Mouse (Mus musculus) thymus, postnatal 36 days (tissue): ENCODE data around the gene AA986860.

Experiments
- DNase-seq, 2 experiments: peaks; one replicate each; pipeline ENCODE4 v3.0.0; 2022; ENCODE audit warnings: mixed read lengths in 2 of 2

Gene AA986860

DNA sequence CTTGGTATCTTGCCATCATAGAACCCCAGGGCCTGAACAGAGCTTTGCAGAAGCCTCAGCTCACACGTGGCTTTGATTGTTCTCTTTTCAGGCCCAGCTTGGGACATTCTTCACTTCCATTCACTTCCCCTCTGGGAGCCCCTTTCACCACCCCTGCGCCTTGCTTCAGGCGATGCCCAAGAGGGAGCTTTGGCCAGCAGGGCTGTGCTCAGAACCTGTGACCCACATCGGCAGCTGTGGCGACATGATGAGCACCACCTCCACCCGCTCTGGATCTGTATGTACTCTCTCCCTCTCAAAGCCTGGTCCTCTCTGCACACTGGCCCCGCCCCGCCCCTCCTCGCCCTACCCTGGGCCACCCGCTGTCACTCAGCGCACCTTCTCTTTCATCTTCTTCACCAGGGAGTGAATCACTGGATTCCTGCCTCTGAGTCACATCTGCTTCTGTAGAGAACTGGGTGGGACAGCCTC is 5.7 kb downstream of the AA986860 start:
- no peak for DNase-seq

DNA sequence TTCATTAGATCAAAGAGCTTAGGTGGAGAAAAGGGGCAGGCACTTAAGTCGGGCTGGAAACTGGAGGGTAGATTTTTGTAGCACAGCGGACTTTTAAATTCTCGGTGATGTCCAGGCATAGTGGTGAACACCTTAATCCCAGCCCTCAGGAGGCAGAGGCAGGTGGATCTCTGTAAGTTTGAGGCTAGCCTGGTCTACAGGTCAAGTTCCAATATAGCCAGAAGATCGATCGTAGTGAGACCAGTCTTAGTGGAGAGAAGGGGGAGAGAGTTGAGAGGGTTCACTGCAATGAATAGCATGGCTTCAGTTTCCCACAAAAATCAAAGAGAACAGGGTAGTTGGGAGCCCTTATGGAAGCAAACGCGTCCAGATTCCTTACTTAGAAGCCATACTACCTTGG is 6.1 kb downstream of the AA986860 start:
- DNase-seq: no peak

DNA sequence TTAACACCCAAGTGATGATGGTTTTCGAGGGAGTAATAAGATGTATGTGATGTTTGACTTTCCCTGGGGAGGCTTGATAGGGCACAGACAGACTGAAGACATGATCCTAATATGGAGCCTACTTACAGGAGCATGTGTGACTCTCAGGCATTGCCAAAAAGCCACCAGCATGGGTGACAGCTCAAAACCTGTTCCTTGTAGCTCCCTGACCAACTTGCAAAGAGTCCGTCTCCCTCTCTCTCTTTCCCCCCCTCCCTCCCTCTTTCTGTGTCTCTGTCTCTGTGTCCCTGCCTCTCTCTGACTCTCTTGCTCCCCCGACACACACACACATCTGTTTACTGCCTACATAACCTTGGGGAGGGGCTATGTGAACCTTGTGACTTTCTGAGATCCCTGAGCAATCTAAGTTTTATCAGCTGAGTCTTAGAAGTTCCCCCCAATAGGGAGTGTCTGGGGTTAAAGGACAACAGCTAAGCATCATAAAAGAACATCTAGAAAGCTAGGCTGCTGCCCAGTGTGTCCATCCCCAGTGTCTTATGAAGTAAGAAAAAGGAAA is 6.9 kb downstream of the AA986860 start:
- DNase-seq: no peak

DNA sequence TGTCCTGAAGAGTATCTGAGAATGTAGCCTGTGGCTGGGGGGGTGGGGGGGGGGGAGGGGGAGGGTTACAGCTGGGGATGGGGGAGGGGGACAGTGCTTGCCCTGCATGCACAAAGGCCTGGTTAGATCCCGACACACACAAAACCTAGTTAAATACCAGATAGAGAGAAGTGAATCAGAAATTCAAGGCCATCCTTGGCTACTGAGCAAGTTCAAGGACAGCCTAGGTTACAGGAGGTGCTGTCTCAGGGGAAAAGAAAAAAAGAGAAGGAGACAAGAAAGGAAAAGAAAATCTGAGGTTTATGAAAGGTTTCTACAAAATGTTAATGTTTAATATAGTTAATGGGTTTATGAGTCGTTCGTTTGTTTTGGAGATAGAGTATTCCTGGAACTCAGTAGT is 7.9 kb downstream of the AA986860 start:
- DNase-seq: no peak

DNA sequence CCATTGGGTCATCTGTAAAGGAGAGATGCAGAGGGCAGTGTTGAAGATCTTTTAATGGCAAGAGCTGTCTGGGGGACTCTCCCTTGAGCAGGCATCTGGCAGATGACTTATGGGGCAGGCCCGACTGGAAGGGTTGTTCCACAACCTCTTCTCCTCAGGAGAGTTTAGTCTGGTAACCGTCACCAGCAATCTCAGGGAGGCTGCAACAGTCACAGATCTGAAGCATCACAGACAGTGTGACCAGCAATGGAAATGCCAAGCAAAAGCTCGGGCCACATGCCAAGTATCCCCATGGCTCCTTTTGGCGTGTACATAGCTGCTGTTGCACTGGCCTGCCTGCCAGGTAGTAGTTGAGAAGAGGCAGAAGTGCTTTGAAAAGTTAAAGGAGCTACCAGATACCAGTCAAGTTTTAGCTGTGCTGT is 8.5 kb downstream of the AA986860 start:
- DNase-seq: no peak

DNA sequence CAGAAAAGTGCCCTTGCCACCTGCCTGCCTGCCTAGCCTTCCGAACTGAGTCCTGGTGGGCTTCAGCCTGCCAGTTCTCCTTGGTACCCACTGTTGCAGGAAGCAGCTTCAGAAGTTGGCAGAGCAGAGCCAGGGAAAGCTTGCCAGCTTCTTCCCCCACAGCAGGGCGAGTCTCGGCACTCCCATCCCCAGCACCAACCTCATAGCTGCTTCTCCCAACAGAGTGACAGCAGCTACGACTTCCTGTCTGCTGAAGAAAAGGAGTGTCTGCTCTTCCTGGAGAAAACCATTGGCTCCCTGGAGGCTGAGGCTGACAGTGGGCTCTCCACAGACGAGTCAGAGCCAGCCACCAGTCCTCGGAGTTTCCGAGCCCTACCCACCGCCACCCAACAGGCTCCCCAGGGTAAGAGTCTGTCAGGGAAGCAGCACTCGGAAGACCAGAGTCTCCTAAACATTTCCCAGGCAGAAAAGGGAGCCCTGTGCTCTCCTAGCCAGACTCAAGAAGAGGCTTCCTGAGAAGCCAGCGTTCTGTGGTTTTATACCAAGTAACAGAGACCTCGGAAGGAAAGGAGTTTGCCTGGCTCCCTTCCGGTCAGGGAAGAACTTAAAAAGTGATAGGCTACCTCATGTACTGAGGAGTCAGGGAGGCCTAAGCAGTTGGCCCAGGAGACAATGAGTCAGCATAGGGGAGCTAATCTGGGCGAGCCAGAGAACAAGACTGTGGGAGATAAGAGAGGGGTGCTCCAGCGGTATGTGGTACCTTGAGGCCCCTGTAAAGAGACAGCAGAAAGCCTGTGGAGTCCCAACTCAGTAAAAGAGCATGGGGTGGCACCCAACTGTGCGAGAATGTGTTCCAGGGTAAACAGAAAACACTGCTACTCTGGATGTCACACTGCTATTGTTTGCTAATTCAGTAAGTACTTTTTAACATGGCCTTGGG is 9.3 kb downstream of the AA986860 start:
- peak in 1 of 2 experiments; percentile 18 for DNase-seq

DNA sequence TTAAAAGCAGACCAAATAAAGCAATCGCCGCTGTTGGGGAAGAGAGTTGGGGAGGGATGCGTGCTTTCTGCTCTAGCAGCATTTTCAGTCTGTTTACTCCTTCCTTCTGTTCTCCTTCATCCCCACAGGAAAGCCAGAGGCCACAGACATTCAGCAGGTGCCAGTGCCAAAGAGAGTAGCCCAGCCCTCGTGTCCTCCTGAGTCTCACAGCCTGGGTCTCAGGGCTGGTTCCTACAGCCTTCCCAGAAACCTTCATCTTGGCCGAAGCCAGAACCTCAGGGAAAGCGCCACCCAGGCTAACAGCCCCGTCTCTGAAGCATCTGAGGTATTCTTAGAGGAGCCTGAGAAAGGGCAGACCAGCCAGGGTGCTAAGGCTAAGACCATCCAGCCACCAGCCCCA is 10.4 kb downstream of the AA986860 start:
- DNase-seq: no peak

DNA sequence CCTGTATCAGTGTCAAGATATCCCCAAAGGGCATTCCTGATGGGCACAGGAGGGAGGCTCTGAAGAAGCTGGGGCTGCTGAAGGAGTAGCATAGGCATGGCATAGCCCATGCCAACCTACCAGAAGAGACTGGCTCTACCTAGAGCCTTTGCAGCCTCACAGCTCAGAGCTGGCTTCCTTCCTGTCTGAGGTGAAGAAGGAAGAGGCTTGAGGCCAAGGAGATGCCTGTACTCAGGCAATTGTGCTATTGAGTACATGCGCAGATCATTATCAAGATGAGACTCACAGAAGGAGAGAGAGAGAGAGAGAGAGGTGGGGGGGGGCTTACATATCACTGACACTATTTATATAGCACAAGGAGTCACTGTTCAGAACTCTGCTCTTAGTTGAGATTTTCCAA is 12.0 kb downstream of the AA986860 start:
- peak in 1 of 2 experiments; percentile 30 for DNase-seq

DNA sequence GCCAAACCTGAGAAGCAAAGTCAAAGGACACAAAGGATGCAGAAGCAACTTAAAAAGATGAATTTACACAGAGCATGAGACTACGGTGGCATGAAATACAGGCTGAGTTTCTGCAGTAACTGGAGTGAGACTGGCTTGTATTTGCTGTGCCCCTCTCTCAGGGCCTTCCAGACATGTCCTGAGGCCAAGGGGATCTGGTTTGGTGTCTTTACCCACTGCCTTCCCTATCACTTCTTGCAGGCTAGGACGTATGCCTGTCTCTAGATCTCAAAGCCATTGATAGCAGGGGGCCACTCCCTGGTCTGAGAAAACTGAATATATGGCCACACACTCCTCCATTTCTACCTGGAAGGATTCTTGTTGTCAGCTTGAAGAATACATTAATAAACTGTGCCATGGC is 12.4 kb downstream of the AA986860 start:
- no peak for DNase-seq

DNA sequence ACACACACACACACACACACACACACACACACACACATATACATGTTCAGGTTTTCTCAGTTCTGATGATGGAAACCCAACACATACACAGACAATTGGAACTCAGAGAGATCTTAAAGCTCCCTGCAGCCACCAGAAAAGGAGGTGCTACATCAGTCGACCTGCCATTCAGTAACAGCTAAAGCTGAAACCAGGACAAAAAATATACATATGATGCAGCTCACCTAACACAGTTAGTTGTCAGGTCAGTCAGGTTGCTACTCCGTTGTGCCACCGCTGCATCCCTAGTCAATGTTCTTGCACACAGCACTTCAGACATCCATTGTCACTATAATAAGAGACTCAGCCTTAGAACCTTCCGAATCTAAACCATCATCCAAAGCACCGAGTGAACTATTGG is 13.2 kb downstream of the AA986860 start:
- no peak for DNase-seq

DNA sequence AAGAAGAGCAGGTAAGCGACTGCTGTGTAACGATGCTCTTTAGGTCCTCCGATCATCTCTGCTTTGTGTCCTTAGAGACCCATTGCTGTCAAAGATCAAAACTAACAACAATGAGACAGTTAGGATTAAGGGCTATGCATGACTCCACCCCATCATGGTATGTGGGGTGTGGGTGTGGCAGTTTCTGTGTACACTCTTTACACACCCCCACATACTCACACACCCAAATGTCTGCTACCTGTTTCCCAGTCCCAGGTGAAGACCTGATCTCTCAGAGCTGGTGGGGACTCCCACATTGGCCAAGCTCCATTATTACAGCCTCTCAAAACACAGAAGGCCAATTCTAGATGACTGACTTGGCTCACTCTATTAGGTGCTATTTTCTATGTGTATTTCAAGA is 13.8 kb downstream of the AA986860 start:
- no peak for DNase-seq

DNA sequence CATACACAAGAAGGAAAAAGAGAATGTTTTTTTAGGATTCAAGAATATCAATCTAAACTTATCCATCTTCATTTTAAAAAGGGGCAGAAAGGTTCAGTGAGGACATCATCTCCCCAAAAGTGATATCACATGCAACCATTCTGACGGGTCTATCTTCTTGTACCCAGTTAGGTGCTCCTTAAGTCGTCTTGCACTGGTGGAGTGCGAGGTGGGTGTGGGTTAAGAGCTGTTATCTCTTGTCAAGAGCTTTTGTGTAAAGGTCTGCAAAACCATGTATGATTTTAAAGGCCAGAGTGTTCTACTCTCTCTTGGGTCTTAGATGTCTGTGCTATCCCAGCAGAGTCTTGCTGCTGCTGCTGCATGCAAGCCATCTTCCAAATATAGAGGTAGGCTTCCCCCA is 15.0 kb downstream of the AA986860 start:
- no peak for DNase-seq

DNA sequence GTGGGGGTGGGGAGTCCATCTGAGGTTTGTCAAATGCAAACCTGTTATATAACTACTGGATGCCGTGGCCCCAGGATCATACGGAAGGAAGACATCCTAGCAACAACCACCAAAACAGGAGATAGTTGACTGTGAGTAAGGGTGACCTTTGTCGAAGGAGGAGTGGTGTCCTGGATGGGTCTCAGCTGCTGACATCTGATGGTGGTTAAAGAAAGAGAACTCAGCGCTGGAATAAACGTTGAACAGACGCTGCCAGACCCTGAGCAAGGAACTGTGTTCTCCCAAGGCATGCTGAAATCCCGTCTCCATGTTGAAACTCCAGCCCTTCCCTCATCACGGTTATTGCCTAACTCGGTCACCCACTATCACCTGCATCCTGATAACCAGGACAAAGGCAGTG is 27.9 kb downstream of the AA986860 start:
- DNase-seq: no peak

DNA sequence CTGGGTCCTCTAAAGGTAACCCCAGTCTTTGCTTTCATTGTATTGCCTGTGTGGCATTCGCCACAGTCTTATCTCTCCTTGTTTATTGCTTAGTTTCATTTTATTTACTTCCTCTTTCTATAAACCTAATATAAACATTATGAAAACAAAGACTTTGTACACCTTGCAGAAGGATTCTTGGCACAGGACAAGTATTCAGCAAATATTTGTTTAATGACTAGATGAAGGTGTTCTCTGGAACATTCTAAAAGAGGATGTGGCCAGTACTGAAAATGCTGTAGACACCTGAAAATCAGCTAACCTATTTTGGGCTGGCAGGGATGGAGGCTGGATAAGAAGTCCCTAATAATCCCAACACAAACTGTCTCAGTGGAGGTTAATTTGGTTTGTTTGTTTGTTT is 29.8 kb downstream of the AA986860 start:
- DNase-seq: no peak

DNA sequence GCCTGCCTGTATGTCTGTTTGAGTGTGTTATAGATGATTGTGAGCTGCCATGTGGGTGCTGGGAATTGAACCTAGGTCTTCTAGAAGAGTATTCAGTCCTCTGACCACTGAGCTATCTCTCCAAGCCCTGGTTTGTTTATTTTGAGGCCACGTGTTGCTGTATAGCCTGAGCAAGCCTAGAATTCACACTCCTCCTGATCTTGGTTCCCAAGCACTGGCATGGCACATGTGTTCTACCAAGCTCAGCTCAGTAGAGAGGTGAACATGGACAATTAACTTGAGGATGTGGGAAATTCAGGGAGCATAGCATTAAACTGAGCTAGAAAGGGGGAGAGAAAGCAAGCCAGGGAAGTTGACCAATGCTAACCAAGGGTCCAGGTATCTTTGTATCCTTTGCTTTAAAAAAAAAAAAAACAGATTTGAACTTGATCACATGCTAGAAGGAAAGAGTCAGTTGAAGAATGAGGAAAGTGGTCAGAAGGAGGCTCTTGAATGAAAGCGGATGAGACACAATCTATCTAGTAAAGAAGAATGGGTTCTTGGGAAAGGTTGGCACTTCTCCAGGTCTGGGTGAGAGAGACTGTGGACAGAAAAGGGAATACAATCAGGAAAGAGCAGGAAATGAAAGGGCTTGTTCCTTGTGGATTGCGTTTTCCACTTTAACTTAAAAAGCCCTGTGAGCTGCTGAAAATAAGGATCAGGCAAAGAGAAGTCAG is 30.4 kb downstream of the AA986860 start:
- no peak for DNase-seq

DNA sequence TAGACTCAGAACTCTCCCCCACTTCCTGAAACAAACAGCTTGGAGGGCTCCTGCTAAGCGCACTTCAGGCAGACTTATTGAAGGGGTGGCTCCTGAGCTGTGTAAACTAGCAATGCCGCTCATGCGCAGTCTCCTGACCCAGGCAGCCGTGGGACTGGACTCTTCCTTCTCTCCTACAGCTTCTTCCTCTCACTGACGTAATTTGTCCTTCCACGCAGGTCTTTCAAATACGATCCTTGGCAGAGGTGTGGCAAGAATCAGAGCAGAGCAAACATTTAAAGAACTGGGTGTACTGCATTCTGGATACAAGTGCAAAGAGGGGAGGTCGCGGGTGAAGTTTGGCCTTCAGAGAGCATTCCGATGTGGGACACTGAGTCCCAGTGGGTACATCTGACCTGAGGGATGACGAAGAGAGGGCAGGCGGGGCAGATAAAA is 32.3 kb downstream of the AA986860 start:
- no peak for DNase-seq

DNA sequence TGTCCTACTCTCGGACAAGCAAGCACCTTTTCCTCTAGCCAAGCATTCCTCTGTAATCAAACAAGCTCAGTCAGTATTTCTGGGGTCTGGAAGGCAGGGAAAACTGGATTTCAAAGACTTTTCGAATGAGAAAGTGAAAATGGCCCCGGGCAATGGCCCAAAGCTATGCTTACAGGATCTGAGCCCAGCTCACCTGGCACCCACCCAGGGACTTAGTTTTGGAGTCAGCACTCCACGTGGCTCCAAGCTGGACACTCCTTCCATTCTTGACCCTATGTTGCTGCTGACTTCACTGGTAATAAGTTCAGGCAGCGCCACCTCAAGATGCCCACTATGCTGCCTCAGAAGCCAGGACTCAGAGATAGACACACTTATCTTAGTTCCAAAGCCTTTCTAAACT is 35.3 kb downstream of the AA986860 start:
- no peak for DNase-seq

DNA sequence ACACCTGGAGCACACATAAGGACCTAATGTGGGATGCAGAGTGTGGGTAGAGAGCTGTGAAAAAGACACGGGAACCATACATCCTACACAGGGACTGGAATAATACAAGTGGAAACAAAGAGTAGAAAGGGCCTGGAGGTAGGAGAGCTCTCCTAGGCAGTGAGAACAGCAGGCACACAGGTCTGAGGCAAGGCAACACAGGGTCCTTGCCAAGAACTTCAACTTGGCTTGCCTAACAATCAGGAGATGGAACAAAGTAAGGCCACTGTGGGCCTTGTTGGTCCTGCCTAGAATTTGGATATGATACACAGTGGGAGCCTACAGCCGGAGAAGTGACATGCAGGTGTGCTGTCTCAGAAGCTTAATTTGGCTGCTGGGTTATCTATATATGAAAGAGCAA is 38.1 kb downstream of the AA986860 start:
- DNase-seq: no peak

DNA sequence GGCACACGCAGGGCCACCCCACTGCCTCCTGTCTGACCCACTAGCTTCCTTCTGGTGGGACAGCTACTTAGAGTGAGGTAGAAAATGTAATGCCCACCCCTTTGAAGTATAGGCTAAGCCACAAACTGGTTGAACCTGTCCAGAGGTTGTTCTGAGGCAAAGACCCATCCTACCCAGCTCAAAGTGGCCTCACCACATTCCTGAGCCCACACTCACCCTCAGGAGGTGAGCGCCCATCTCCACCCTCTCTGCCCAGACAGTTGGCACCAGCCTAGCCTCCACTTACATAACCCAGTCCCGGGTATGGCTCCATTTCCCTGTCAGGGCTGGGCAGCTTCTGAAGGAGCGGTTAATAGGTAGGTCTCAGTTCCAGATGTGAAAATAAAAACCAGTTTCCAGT is 38.7 kb downstream of the AA986860 start:
- DNase-seq: no peak

DNA sequence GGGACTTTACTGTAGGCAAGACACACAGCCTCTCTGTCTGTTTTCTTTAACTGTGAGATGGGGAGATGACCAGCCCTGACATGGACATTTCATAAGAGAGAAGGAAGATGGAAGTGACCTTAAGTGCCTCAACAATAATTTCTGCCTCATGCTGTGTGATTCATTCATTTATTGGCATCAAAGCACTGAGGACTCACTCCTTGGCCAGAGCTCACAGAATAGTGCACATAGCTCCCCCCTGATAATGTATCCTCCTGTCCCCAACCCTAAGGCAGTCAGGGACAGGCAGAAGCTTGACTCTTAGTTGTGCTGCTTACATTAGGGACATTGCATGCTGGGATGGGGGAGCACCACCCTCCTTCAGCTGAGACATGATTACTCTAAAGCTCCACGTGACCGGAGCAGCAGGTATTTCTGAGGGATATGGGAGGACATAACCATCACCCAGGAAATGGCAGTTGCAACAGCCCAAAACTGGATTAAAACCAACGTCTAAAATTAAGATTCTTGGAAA is 39.3 kb downstream of the AA986860 start:
- DNase-seq: no peak

DNA sequence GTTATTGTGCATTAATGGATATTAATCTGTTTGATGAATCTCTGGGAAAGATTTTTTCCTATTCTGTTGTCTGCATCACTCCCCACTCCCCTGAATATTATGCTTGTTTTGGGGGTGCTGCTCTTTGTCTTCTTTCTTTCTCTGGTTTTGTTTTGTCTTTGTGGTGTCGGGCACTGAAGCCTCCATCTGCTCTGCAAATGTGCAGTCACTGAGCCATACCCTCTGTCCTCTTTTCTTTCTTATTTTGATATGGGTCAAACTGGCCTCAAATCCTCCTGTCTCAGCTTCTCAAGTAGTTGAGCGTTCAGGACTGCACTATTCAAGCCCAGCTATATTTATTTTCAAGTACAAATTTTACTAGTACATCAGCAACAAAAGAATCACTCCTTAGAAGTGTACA is 43.5 kb downstream of the AA986860 start:
- no peak for DNase-seq

DNA sequence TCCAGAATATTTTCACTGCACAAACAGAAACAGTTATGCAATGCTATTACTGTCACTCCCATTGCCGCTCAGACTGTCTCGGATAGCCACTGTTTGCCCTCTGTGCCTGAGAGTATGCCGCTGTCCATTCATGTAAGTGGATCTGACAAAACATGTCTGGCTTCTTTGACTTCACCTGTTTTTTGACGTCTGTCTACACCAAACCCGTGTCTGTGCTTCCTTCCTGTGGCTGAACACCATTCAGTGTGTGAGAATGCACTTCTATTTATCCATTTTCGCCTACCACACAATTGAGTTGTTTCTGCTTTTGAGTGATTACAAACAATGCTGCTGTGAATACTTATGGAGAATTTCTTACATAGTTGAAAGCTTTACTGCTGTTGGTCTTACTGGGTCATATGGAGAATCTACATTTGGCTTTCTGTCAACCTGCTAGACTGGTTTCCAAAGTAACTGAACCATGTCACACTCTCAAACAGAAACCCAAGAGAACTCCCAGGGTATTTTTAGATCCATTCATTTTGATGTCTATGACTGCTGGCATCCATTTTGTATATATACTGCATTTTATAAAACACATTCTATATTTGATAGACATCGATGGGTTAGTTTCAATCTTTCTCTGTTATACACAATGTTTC is 44.0 kb downstream of the AA986860 start:
- DNase-seq: no peak

DNA sequence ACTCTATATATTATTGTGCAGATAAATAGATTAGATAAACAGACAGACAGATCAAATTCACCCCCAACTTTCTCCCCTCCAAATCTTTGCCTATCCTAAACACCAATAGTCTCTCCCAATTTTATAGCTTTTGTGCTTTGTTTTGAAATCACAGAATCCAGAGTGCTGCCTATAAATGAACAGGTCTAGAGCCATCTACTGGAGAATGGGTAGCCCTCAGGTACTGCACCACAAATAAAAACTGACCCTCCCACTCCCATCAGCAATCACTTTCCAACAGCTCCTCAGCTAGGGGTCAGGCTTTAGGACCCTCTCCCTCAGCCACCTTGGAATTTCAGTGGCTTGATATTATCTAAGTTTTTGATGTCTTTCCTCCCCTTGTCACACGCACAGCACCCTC is 44.9 kb downstream of the AA986860 start:
- no peak for DNase-seq
